Mouse (Mus musculus) forebrain, embryonic 12.5 days (tissue): ENCODE results near the gene Zfp280b. TPM values are rescaled to one million over a fixed set of nuclear protein-coding genes. Genes with fewer than 3 reads are reported as not detected.
"Not testable (repeated sequence)": the region's sequence is repeated elsewhere in the genome, so short reads cannot be mapped to it uniquely, and the experiment has no call there.

Experiments
- ATAC-seq: fragments of 200-750 bp; cut with Nextera tagmentation; 2 replicates; pipeline ENCODE4 v1.8.0; 2017; ENCODE audit warnings: moderate TSS enrichment; ENCODE audit not compliant: low FRiP score
- H3K27ac ChIP-seq: fragments of 300-500 bp; sonication (generic); 2 replicates; pipeline ENCODE4 v1.5.1; 2016; ENCODE audit warnings: mild to moderate bottlenecking
- H3K27me3 ChIP-seq: fragments of 300-500 bp; sonication (generic); 2 replicates; pipeline ENCODE4 v1.6.1; 2016; ENCODE audit warnings: mild to moderate bottlenecking
- H3K36me3 ChIP-seq: fragments of 300-500 bp; sonication (generic); replicated peaks from 2 replicates; pipeline ENCODE4 v1.6.1; 2016; ENCODE audit warnings: mild to moderate bottlenecking
- H3K4me1 ChIP-seq: fragments of 300-500 bp; sonication (generic); 2 replicates; pipeline ENCODE4 v1.6.1; 2016
- H3K4me2 ChIP-seq: fragments of 300-500 bp; sonication (generic); 2 replicates; pipeline ENCODE4 v1.6.1; 2016; ENCODE audit warnings: mild to moderate bottlenecking, moderate library complexity
- H3K4me3 ChIP-seq: fragments of 300-500 bp; sonication (generic); replicated peaks from 2 replicates; pipeline ENCODE4 v1.5.1; 2016; ENCODE audit warnings: mild to moderate bottlenecking
- H3K9ac ChIP-seq: fragments of 300-500 bp; sonication (generic); 2 replicates; pipeline ENCODE4 v1.6.1; 2016; ENCODE audit warnings: mild to moderate bottlenecking
- H3K9me3 ChIP-seq: fragments of 300-500 bp; sonication (generic); 2 replicates; pipeline ENCODE4 v1.6.1; 2016
- WGBS: fragments of 180-500 bp; shearing (Covaris S2); methylation state at CpG from one replicate; pipeline ENCODE4 v1.1.7; 2016; 5-methylcytosine and 5-hydroxymethylcytosine counted together
- polyA plus RNA-seq: library from polyadenylated mRNA; unstranded; fragments of >200 nt; fragmentation: Nextera tagmentation; extraction: Ambion mirVana; gene quantifications from 2 replicates; pipeline ENCODE4 v1.2.1, GENCODE M21; 2016

The Zfp280b gene
- polyA plus RNA-seq, 1 experiment from 2014 or later = 26.7 TPM

DNA sequence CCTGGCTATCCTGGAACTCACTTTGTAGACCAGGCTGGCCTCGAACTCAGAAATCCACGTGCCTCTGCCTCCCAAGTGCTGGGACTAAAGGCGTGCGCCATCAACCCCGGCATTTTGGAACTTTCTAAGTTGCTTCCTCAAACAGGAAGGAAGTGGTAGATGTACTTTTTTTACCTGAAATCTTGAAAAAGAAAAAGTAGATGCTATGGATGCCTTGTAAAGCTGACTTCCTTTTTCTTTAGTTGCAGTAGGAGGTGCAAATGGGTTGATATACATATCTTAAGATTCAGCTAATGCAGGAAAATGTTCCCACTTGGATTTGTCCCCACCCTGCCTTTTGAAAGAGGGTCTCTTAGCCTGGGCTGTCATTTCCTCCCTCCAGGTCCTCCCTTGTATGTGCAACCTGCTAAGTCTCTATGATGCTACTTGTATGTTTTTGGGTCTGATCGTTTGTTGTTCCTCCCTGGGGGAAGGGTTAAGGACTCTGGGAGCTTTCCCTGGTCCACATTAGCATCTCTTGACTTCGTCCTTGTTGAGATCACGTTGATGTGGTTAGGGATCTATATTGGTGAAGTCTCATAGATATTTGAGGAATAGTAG is 1.7 kb downstream of the Zfp280b start:
- H3K4me2 ChIP-seq = peak overlapping the region; percentile 68
- peaks cover 35% of the 10 kb centered on the region for H3K36me3 ChIP-seq
- H3K9ac ChIP-seq = no peak overlapping the region
- ATAC-seq = no peak
- H3K27me3 ChIP-seq = no peaks in the 10 kb centered on the region
- 94% methylated on average over 8 of the region's 8 CpGs for WGBS
- H3K27ac ChIP-seq = no peak overlapping the region
- H3K4me1 ChIP-seq = peaks cover 11% of the 10 kb centered on the region
- no peak overlapping the region for H3K4me3 ChIP-seq
- no peaks in the 10 kb centered on the region for H3K9me3 ChIP-seq

DNA sequence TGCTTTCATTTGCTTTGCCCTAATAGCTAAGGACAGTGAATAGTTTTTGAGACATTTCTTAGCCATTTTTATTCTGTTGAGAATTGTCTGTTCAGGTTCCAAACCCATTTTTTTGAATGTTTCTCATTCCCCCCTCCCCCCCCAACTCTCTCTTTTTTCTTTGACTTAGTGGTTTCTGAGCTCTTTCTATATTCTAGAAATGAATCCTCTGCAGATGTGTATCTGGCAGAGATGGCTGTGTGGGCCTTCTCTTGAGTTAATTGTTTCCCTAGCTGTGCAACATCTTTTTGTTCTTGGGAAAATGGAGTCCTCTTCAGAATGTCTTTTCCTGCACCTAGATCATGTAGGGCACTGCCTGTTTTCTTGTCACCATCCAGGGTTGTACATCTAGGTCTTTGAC is 2.8 kb downstream of the Zfp280b start:
- Histone ChIP-seq H3K36me3 (peaks cover 47% of the 10 kb centered on the region), H3K27me3 (no peaks in the 10 kb centered on the region), H3K4me2 (no peak overlapping the region), H3K4me3 (no peak overlapping the region), H3K27ac (no peak overlapping the region), H3K4me1 (peaks cover 11% of the 10 kb centered on the region), H3K9ac (no peak overlapping the region), H3K9me3 (no peaks in the 10 kb centered on the region)
- no peak for ATAC-seq

DNA sequence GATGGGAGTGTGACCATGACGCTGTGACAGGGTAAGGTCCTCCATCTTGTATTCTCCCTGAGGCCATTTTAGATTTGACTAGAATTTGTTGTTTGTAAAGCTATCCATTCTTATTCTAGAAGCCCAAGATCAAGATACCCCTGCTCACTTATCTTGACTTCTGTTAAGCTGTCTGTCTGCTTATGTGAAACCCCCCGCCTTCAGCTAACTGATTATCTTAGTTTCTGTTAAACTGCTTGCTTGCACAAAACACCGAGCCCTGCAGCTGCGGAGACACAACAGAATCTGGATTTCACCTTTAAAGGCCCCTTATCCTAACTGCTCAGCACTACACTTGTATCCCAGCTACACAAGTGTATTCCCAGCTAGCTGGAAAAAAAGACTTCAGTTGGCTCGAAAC is 4.5 kb downstream of the Zfp280b start:
- peaks cover 61% of the 10 kb centered on the region for H3K36me3 ChIP-seq
- no peaks in the 10 kb centered on the region for H3K27me3 ChIP-seq
- no peak overlapping the region for H3K9ac ChIP-seq
- peaks cover 11% of the 10 kb centered on the region for H3K4me1 ChIP-seq
- H3K27ac ChIP-seq = no peak overlapping the region
- H3K4me3 ChIP-seq = no peak overlapping the region
- H3K4me2 ChIP-seq = no peak overlapping the region
- no peaks in the 10 kb centered on the region for H3K9me3 ChIP-seq
- ATAC-seq = no peak
- 95% methylated on average over 5 of the region's 5 CpGs for WGBS

DNA sequence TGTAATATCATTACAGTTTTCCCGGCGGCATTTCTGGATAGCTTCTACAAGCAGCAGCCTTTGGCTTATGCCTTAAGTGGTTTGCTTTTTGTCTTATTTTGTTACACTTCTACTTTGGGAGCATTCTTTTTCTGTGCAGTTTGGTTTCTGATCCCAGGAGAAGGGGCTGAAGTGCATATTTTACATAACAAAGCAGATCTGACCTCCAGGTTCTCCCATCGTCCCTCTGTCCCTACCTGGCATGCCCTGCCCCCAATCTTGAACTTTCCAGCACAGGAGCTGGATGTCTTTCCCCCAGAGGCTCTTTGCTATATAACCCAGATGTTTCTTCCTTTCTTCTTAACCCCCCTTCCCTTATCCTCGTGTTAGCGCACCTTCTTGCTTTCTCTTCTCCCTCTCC is 12.9 kb downstream of the Zfp280b start:
- Histone ChIP-seq H3K36me3 (peaks cover 29% of the 10 kb centered on the region), H3K9me3 (no peaks in the 10 kb centered on the region), H3K27ac (no peak overlapping the region), H3K4me3 (no peak overlapping the region), H3K9ac (no peak overlapping the region), H3K27me3 (no peaks in the 10 kb centered on the region), H3K4me1 (no peaks in the 10 kb centered on the region), H3K4me2 (no peak overlapping the region)
- no peak for ATAC-seq
- WGBS = 41% methylated on average over 5 of the region's 5 CpGs

DNA sequence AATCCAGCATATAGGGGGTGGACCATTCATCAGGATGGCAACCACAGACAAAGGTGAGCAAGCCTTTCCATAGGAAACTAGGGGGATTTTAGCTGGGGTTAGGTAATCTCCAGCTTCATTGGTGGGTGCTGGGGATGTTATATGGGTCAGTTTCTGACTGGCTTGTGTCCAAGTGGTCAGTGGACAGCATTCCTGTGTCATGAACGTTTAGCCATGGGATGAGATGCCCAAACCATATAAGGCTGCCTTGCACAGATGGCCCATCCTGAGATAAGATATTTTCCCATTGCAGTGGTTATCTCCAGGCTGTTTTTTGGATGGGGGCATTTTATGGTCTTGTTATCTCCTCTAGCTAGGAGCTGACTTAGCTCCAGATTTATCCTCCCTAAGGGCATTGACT is 14.3 kb downstream of the Zfp280b start:
- H3K4me1 ChIP-seq = no peaks in the 10 kb centered on the region
- H3K36me3 ChIP-seq = peaks cover 15% of the 10 kb centered on the region
- H3K9me3 ChIP-seq = no peaks in the 10 kb centered on the region
- H3K27me3 ChIP-seq = no peaks in the 10 kb centered on the region
- ATAC-seq = no peak
- 78% methylated on average over 1 of the region's 1 CpGs for WGBS
- H3K27ac ChIP-seq = no peak overlapping the region
- H3K4me3 ChIP-seq = no peak overlapping the region
- no peak overlapping the region for H3K9ac ChIP-seq
- no peak overlapping the region for H3K4me2 ChIP-seq

DNA sequence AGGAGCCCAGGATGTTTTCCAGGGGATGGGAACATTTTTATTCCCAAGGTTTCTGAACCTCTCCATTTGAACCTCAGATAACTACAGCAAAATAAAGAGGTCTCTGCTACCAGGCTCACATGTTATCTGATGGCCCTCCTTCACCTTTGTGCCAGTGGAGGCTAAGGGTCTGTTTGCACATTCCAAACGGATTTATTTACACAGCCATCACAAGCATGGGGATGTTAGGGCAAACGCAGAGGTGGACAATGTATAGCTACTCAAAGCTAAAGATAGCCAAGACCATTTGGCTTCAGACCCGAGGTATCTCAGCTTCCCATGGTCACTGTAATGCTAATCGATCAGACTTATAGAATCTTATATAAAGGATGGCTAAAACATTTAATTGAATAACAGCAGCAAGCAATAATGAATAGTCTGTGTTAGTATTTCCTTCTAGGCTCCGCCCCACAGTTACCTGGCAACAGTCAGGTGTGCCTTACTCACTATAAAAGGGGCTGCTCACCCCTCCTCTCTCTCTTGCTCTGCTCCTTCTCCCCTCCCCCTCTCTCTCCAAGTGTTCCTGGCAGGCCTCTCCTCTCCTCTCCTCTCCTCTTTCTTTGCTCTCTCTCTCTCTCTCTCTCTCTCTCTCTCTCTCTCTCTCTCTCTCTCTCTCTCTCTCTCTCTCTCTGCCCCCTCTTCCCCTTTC is 14.9 kb downstream of the Zfp280b start:
- Histone ChIP-seq H3K36me3 (peaks cover 15% of the 10 kb centered on the region), H3K4me1 (no peaks in the 10 kb centered on the region), H3K4me2 (no peak overlapping the region), H3K4me3 (no peak overlapping the region), H3K27me3 (no peaks in the 10 kb centered on the region), H3K9me3 (no peaks in the 10 kb centered on the region), H3K9ac (no peak overlapping the region), H3K27ac (no peak overlapping the region)
- WGBS = 59% methylated on average over 5 of the region's 5 CpGs
- ATAC-seq = no peak

DNA sequence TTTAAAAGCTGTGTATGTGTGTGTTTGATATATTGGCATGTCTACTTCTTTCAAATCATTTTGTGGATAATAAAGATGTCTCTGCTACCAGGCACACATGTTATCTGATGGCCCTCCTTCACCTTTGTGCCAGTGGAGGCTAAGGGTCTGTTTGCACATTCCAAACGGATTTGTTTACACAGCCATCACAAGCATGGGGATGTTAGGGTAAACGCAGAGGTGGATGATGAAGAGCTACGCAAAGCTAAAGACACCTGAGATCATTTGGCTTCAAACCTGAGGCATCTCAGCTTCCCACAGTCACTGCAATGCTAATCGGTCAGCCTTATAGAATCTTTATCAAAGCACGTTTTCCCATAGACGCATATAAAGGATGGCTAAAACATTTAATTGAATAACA is 16.5 kb downstream of the Zfp280b start:
- peaks cover 6% of the 10 kb centered on the region; the same call in 1 of the 2 replicates for H3K36me3 ChIP-seq
- no peaks in the 10 kb centered on the region for H3K4me1 ChIP-seq
- H3K4me2 ChIP-seq = no peak overlapping the region
- 66% methylated on average over 6 of the region's 6 CpGs for WGBS
- no peak overlapping the region for H3K9ac ChIP-seq
- no peak for ATAC-seq
- no peaks in the 10 kb centered on the region for H3K27me3 ChIP-seq
- H3K9me3 ChIP-seq = no peaks in the 10 kb centered on the region
- no peak overlapping the region for H3K4me3 ChIP-seq
- H3K27ac ChIP-seq = no peak overlapping the region

DNA sequence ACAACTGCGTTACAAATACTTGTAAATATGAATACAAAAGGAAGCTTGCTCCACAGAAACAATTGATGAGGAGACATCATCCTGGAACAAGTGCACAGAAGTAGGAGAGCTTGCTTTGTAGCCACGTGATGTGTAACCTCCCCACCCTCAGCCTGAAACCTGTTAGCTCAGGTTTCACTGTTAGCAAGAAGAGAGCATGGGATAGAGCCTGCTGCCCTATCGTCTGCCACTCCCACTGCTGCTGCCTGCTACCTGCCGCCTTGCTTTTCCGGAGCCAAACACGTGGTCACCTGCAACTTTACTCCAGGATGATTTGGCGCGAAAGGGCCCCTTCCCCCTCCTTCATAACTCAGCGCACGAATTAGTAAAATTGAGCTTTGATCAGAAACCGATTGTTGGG is 19.4 kb downstream of the Zfp280b start:
- Histone ChIP-seq H3K4me1 (no peaks in the 10 kb centered on the region), H3K9ac (no peak overlapping the region), H3K4me3 (no peak overlapping the region), H3K27me3 (no peaks in the 10 kb centered on the region), H3K36me3 (no peaks in the 10 kb centered on the region), H3K4me2 (no peak overlapping the region), H3K9me3 (no peaks in the 10 kb centered on the region), H3K27ac (no peak overlapping the region)
- ATAC-seq = no peak
- 86% methylated on average over 11 of the region's 11 CpGs for WGBS

DNA sequence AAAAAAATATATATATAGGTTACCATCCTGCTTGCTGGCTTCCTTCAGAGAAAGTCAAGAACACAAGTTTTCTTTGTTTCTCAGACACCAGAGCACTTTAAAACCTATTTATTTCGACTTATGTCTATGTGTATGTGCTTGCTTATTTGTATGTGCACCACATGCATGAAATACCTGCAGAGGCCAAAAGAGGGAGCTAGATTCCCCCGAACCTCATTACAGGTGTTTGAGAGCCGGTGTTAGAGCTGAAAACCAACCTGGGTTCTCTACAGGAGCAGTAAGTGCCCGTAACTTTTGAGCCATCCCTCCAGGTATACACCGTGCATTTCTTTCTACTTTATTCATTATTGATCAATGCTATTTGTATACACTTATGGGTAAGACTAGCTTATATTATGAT is 30.0 kb downstream of the Zfp280b start:
- Histone ChIP-seq H3K4me2 (no peak overlapping the region), H3K4me3 (no peak overlapping the region), H3K27ac (no peak overlapping the region), H3K36me3 (no peaks in the 10 kb centered on the region), H3K4me1 (no peaks in the 10 kb centered on the region), H3K9ac (no peak overlapping the region), H3K9me3 (no peaks in the 10 kb centered on the region), H3K27me3 (no peaks in the 10 kb centered on the region)
- no peak for ATAC-seq
- 90% methylated on average over 5 of the region's 5 CpGs for WGBS

DNA sequence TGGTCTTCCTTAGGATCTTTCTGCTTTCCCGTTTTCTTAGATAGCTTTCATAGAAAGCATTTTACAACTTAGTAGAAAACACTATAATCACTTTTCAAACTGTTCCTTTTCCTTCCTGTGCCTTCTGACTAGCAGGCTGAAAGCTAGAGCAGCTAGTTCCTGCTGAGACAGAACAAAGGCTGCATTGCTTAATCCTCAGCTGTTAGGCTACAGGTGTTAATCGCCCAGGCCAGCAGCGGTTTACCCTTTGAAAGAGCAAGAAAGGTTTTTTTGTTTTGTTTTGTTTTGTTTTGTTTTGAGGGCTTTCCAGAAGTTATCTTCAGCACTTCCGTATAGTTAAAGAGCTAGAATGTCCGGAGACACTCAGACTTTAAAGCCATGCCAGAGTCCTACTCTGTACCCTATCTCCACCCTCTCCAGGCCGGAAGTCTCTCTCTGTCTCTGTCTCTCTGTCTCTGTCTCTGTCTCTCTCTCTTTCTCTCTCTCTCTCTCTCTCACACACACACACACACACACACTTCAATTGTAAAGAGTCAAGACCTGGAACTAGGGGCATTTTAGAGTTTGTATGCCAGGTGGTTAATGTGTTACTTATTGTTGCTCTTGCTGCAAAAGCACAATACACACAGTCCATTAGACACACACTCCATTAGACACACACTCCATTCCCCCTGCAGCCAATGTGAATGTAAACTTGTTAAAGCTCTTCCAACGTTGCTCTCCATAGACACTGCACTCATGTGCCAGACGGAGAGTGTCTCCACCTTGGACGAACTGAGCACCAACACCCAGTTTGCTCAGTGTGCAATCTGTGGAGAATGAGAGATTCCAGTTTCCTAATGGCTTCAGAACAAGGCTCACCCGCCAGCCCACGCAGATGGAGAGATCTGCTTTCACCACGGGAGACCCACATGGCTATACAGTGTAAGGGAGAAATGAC is 35.5 kb downstream of the Zfp280b start:
- H3K9ac ChIP-seq = no peak overlapping the region
- 25% methylated on average over 12 of the region's 12 CpGs for WGBS
- H3K27me3 ChIP-seq = no peaks in the 10 kb centered on the region
- H3K9me3 ChIP-seq = no peaks in the 10 kb centered on the region
- H3K4me2 ChIP-seq = no peak overlapping the region
- no peak overlapping the region for H3K4me3 ChIP-seq
- H3K27ac ChIP-seq = no peak overlapping the region
- H3K36me3 ChIP-seq = no peaks in the 10 kb centered on the region
- H3K4me1 ChIP-seq = peaks cover 5% of the 10 kb centered on the region; the same call in 1 of the 2 replicates
- ATAC-seq = no peak

DNA sequence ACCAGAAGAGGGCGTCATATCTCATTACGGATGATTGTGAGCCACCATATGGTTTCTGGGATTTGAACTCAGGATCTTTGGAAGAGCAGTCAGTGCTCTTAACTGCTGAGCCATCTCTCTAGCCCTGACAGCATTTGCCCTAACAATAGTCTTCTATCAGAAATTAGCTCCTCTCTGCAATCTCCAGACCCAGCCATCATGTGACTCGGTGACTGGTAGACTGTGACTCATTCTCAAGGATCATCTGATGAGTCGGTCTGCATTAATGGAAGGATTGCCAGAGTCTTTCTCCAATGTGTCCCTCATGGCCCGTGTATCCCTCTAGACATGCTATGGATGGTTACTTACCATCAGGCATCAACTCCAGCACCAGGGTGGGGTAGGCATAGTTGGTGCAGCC is 39.6 kb downstream of the Zfp280b start:
- H3K4me3 ChIP-seq, H3K4me1 ChIP-seq, H3K9me3 ChIP-seq, H3K27ac ChIP-seq, H3K27me3 ChIP-seq, H3K4me2 ChIP-seq, ATAC-seq, H3K9ac ChIP-seq, H3K36me3 ChIP-seq: not testable (repeated sequence)
- WGBS = 92% methylated on average over 5 of the region's 5 CpGs

DNA sequence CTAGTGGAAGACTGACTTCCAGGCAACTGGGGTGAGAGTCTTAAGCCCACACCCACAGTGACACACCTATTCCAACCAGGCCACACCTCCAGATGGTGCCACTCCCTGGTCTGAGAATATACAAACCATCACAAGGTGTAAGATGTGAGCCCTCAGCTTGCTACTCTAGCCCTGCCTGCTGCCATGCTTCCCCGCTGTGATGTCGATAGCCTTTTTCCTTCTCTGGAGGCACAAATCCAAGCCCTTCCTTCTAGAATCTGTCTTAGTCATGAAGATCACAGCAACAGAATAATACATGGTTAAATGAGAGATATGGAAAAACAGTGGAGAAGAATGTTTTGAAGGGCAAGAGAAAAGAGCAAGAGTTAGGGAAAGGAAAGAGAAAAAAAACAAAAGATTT is 44.6 kb downstream of the Zfp280b start:
- H3K4me1 ChIP-seq, ATAC-seq, H3K9me3 ChIP-seq, H3K36me3 ChIP-seq, H3K4me3 ChIP-seq, H3K9ac ChIP-seq, H3K27ac ChIP-seq, H3K27me3 ChIP-seq, H3K4me2 ChIP-seq: not testable (repeated sequence)
- WGBS = 91% methylated on average over 2 of the region's 2 CpGs
